Mouse (Mus musculus) E14TG2a.4 (cell line): ENCODE data around the gene Gm21836.
"Not testable (repeated sequence)": the region's sequence is repeated elsewhere in the genome, so short reads cannot be mapped to it uniquely, and the experiment has no call there.

ENCODE experiments used
- CTCF ChIP-seq: conservative IDR thresholded peaks from 2 replicates; pipeline ENCODE4 v1.5.1; 2014; ENCODE audit warnings: low read length
- NANOG ChIP-seq: IDR thresholded peaks from 2 replicates; pipeline ENCODE4 v1.6.1; 2014; ENCODE audit warnings: borderline replicate concordance, low read length, mixed read lengths

DNA sequence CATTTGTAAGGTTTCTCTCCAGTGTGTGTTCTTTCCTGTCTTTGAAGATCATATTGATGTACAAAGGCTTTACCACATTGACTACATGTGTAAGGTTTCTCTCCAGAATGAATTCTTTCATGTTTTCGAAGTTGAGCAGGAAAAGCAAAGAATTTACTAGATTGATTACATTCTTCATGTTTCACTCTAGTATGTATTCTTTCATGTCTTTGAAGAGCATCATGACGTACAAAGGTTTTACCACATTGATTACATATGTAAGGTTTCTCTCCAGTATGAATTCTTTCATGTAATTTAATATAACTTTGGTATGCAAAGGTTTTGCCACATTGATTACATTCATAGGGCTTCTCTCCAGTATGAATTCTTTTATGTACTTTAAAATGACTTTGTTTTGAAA lies at the start of gene Gm21836:
- TF ChIP-seq CTCF, NANOG: not testable (repeated sequence)
